Mouse (Mus musculus): ENCODE results near the gene Kera.

DNA sequence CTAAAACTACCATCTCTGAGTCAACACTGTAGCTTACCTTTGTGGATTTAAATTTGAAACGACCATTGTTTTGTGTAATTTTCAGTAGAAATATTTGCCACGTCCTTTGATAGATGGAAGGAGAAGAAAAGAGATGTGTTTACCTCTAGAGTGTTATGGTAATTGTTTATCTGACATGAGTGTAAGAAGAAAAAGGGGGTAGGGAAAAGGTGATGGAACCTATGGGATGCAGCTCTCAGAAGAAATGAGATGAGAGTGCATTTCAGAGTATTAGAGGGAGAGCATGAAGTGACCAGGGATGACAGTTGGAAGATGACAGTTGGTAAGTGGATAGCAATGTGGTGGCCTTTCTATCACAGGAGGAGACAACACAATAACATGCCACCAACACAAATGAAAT is 37.1 kb downstream of the Kera start, which contains the start of gene Epyc:
- TF ChIP-seq CTCF (IDR thresholded peaks at IDR 0.05; ENCODE audit: borderline replicate concordance, control insufficient read depth, extremely low read depth, insufficient read depth, low read length, poor library complexity) (no peak), POLR2A (IDR thresholded peaks at IDR 0.05; ENCODE audit: control insufficient read depth, extremely low read depth, insufficient read depth, low read length, poor library complexity) (no peak)

Measured in thymus, adult 2 months (tissue).